Mouse (Mus musculus): ENCODE measurements around the gene Mgll.

GRCm38 (mm10) chr6:88736337-88736736 is 12.1 kb downstream of the Mgll start:
- TF ChIP-seq POLR2A (IDR thresholded peaks at IDR 0.05; ENCODE audit: borderline replicate concordance, insufficient read depth, low read length) (no peak), CTCF (IDR thresholded peaks at IDR 0.05; ENCODE audit: borderline replicate concordance, insufficient read depth, low read depth, low read length) (no peak)

Measured in cerebellum, adult 2 months (tissue).